Mouse (Mus musculus) olfactory bulb, adult 2 months (tissue): ENCODE data around the gene Lrrc39.

Source experiments
- CTCF ChIP-seq: fragments of 200-500 bp; IDR thresholded peaks from 2 replicates; pipeline ENCODE4 v1.5.1; 2012; ENCODE audit warnings: low read depth, mild to moderate bottlenecking, low read length, moderate library complexity; ENCODE audit not compliant: insufficient read depth
- POLR2A ChIP-seq: fragments of 200-500 bp; IDR thresholded peaks from 2 replicates; pipeline ENCODE4 v1.6.1; 2012; ENCODE audit warnings: mild to moderate bottlenecking, low read depth, low read length, moderate library complexity; ENCODE audit not compliant: insufficient read depth

GRCm38 (mm10) chr3:116582201-116582600 lies 19.4 kb downstream of the Lrrc39 start:
- TF ChIP-seq CTCF (no peak), POLR2A (no peak)
